Mouse (Mus musculus): Measurements from ENCODE around the gene Cdyl.

GRCm38 (mm10) chr13:35669910-35670469, 10.4 kb downstream of the Cdyl start:
- TF ChIP-seq POLR2A (IDR thresholded peaks at IDR 0.05; ENCODE audit: control insufficient read depth, low read depth, low read length) (no peak), CTCF (IDR thresholded peaks at IDR 0.05; ENCODE audit: control insufficient read depth, insufficient read depth, insufficient replicate concordance, low read depth, low read length) (no peak)

Measured in testis, adult 2 months (tissue).